Mouse (Mus musculus): ENCODE data around the gene Hist1h4h. TPM values are rescaled to one million over a fixed set of nuclear protein-coding genes. Genes with fewer than 3 reads are reported as not detected.

The Hist1h4h gene
- polyA plus RNA-seq, 1 experiment from 2014 or later: 6.9 TPM

- H3K27ac ChIP-seq: no peak overlapping the region
- H3K9ac ChIP-seq: no peak overlapping the region
- no peaks in the 10 kb centered on the region for H3K36me3 ChIP-seq
- H3K4me2 ChIP-seq (replicated peaks): no peak overlapping the region
- WGBS: 93% methylated on average over 1 of the region's 1 CpGs
- H3K9me3 ChIP-seq (replicated peaks): no peaks in the 10 kb centered on the region
- H3K4me1 ChIP-seq: peaks cover 31% of the 10 kb centered on the region
- no peak overlapping the region for H3K4me3 ChIP-seq
- no peaks in the 10 kb centered on the region for H3K27me3 ChIP-seq
- no peak for ATAC-seq (ENCODE audit: low FRiP score)
These were observed 47.0 kb downstream of the Hist1h4h start for GRCm38 (mm10) chr13:23577835-23578234.

Small RNA genes within 50 kb of the gene (microRNA-seq; reads per million reads assigned to microRNA genes)
- not detected for gene Gm44297
- not detected for gene Gm44359
- not detected for gene Gm44394
- gene n-TStga1: 0.81 reads per million

Other genes starting within 250 kb of the Hist1h4h start
- 58.9 and 63.2 TPM in 2 replicates for gene Zfp322a, start 161.8 kb upstream of the Hist1h4h start, polyA plus RNA-seq (2016; fragmentation: Nextera tagmentation; extraction: Ambion mirVana)
- gene Abt1, start 107.2 kb upstream of the Hist1h4h start, polyA plus RNA-seq (2016; fragmentation: Nextera tagmentation; extraction: Ambion mirVana): 11.6 and 12.0 TPM in 2 replicates
- gene Btn1a1, start 65.1 kb upstream of the Hist1h4h start, polyA plus RNA-seq (2016; fragmentation: Nextera tagmentation; extraction: Ambion mirVana): 0.12 TPM in 1 of 2 replicates, not detected in the other
- 0.34 and 0.43 TPM in 2 replicates for gene Btn2a2, start 42.2 kb upstream of the Hist1h4h start, polyA plus RNA-seq (2016; fragmentation: Nextera tagmentation; extraction: Ambion mirVana)
- gene Hist1h2af, start 2.9 kb downstream of the Hist1h4h start, polyA plus RNA-seq (2016; fragmentation: Nextera tagmentation; extraction: Ambion mirVana): 5.2 TPM in 1 of 2 replicates, not detected in the other
- gene Hist1h3g, start 4.4 kb downstream of the Hist1h4h start, polyA plus RNA-seq (2016; fragmentation: Nextera tagmentation; extraction: Ambion mirVana): 2.2 and 4.4 TPM in 2 replicates
- 0.37 and 0.57 TPM in 2 replicates for gene Hist1h2bh, start 12.3 kb downstream of the Hist1h4h start, polyA plus RNA-seq (2016; fragmentation: Nextera tagmentation; extraction: Ambion mirVana)
- gene Hist1h3f, start 13.0 kb downstream of the Hist1h4h start, polyA plus RNA-seq (2016; fragmentation: Nextera tagmentation; extraction: Ambion mirVana): 0.66 and 1.4 TPM in 2 replicates
- 1.4 TPM in 1 of 2 replicates, not detected in the other for gene Hist1h4f, start 20.6 kb downstream of the Hist1h4h start, polyA plus RNA-seq (2016; fragmentation: Nextera tagmentation; extraction: Ambion mirVana)
- 0.23 and 0.39 TPM in 2 replicates for gene Hist1h1d, start 22.2 kb downstream of the Hist1h4h start, polyA plus RNA-seq (2016; fragmentation: Nextera tagmentation; extraction: Ambion mirVana)
- 4.4 and 5.6 TPM in 2 replicates for gene Hist1h3e, start 31.3 kb downstream of the Hist1h4h start, polyA plus RNA-seq (2016; fragmentation: Nextera tagmentation; extraction: Ambion mirVana)
- gene Hist1h2ae, start 40.2 kb downstream of the Hist1h4h start, polyA plus RNA-seq (2016; fragmentation: Nextera tagmentation; extraction: Ambion mirVana): 67.4 and 81.6 TPM in 2 replicates
- 4.8 and 7.1 TPM in 2 replicates for gene Hist1h2bg, start 40.3 kb downstream of the Hist1h4h start, polyA plus RNA-seq (2016; fragmentation: Nextera tagmentation; extraction: Ambion mirVana)
- gene Hist1h2bf, start 43.1 kb downstream of the Hist1h4h start, polyA plus RNA-seq (2016; fragmentation: Nextera tagmentation; extraction: Ambion mirVana): 4.4 and 7.2 TPM in 2 replicates
- 0.46 and 2.5 TPM in 2 replicates for gene Hist1h2ad, start 43.3 kb downstream of the Hist1h4h start, polyA plus RNA-seq (2016; fragmentation: Nextera tagmentation; extraction: Ambion mirVana)
- 2.2 and 4.8 TPM in 2 replicates for gene Hist1h3d, start 44.7 kb downstream of the Hist1h4h start, polyA plus RNA-seq (2016; fragmentation: Nextera tagmentation; extraction: Ambion mirVana)
- 66.9 and 82.3 TPM in 2 replicates for gene Hist1h4d, start 50.5 kb downstream of the Hist1h4h start, polyA plus RNA-seq (2016; fragmentation: Nextera tagmentation; extraction: Ambion mirVana)
- gene Hist1h2be, start 90.1 kb downstream of the Hist1h4h start, polyA plus RNA-seq (2016; fragmentation: Nextera tagmentation; extraction: Ambion mirVana): 1.9 and 2.2 TPM in 2 replicates
- 17.0 and 18.8 TPM in 2 replicates for gene Hist1h1e, start 91.5 kb downstream of the Hist1h4h start, polyA plus RNA-seq (2016; fragmentation: Nextera tagmentation; extraction: Ambion mirVana)
- 0.72 and 0.93 TPM in 2 replicates for gene Hist1h2ac, start 152.9 kb downstream of the Hist1h4h start, polyA plus RNA-seq (2016; fragmentation: Nextera tagmentation; extraction: Ambion mirVana)
- 25.1 and 26.1 TPM in 2 replicates for gene Hist1h2bc, start 153.1 kb downstream of the Hist1h4h start, polyA plus RNA-seq (2016; fragmentation: Nextera tagmentation; extraction: Ambion mirVana)
- gene Hist1h1t, start 164.8 kb downstream of the Hist1h4h start, polyA plus RNA-seq (2016; fragmentation: Nextera tagmentation; extraction: Ambion mirVana): not detected in 2 replicates
- 3.6 and 4.2 TPM in 2 replicates for gene Hist1h4c, start 167.4 kb downstream of the Hist1h4h start, polyA plus RNA-seq (2016; fragmentation: Nextera tagmentation; extraction: Ambion mirVana)
- 4.9 and 5.2 TPM in 2 replicates for gene Hfe, start 179.8 kb downstream of the Hist1h4h start, polyA plus RNA-seq (2016; fragmentation: Nextera tagmentation; extraction: Ambion mirVana)
- gene Hist1h1c, start 207.8 kb downstream of the Hist1h4h start, polyA plus RNA-seq (2016; fragmentation: Nextera tagmentation; extraction: Ambion mirVana): 15.0 and 15.4 TPM in 2 replicates
- gene Hist1h3c, start 214.6 kb downstream of the Hist1h4h start, polyA plus RNA-seq (2016; fragmentation: Nextera tagmentation; extraction: Ambion mirVana): 9.7 and 11.6 TPM in 2 replicates
- 2.2 and 2.9 TPM in 2 replicates for gene Hist1h2bb, start 215.7 kb downstream of the Hist1h4h start, polyA plus RNA-seq (2016; fragmentation: Nextera tagmentation; extraction: Ambion mirVana)
- gene Hist1h2ab, start 220.1 kb downstream of the Hist1h4h start, polyA plus RNA-seq (2016; fragmentation: Nextera tagmentation; extraction: Ambion mirVana): 22.4 and 45.2 TPM in 2 replicates
- gene Hist1h3b, start 221.2 kb downstream of the Hist1h4h start, polyA plus RNA-seq (2016; fragmentation: Nextera tagmentation; extraction: Ambion mirVana): 4.5 and 11.1 TPM in 2 replicates
- gene Hist1h4b, start 226.0 kb downstream of the Hist1h4h start, polyA plus RNA-seq (2016; fragmentation: Nextera tagmentation; extraction: Ambion mirVana): 5.0 and 5.5 TPM in 2 replicates
- 0.72 TPM in 1 of 2 replicates, not detected in the other for gene Hist1h4a, start 230.2 kb downstream of the Hist1h4h start, polyA plus RNA-seq (2016; fragmentation: Nextera tagmentation; extraction: Ambion mirVana)
- 3.3 and 6.1 TPM in 2 replicates for gene Hist1h3a, start 231.3 kb downstream of the Hist1h4h start, polyA plus RNA-seq (2016; fragmentation: Nextera tagmentation; extraction: Ambion mirVana)
- gene Hist1h1a, start 232.6 kb downstream of the Hist1h4h start, polyA plus RNA-seq (2016; fragmentation: Nextera tagmentation; extraction: Ambion mirVana): 2.4 and 2.7 TPM in 2 replicates
- gene Trim38, start 238.9 kb downstream of the Hist1h4h start, polyA plus RNA-seq (2016; fragmentation: Nextera tagmentation; extraction: Ambion mirVana): not detected in 2 replicates